Mouse (Mus musculus) lung, adult 2 months (tissue): ENCODE results near the gene Spon2. TPM values are rescaled to one million over a fixed set of nuclear protein-coding genes. Genes with fewer than 3 reads are reported as not detected.

Experiments
- DNase-seq: peaks from one replicate; pipeline ENCODE4 v3.0.0; 2022
- H3K4me1 ChIP-seq: fragments of 200-500 bp; 2 replicates; pipeline ENCODE4 v1.6.1; 2011; ENCODE audit warnings: low read length; ENCODE audit not compliant: control insufficient read depth, insufficient read depth
- H3K4me3 ChIP-seq: fragments of 200-500 bp; replicated peaks from 2 replicates; pipeline ENCODE3; 2011; ENCODE audit warnings: low read depth, mild to moderate bottlenecking, control low read depth, low read length; ENCODE audit errors: extremely low read depth
- CTCF ChIP-seq: fragments of 200-500 bp; IDR thresholded peaks from 2 replicates; pipeline ENCODE4 v1.5.1; 2011; ENCODE audit warnings: mild to moderate bottlenecking, low read length, control low read depth; ENCODE audit not compliant: insufficient read depth
- POLR2A ChIP-seq: fragments of 200-500 bp; IDR thresholded peaks from 2 replicates; pipeline ENCODE4 v1.6.1; 2011; ENCODE audit warnings: low read depth, mild to moderate bottlenecking, control low read depth, low read length, borderline replicate concordance; ENCODE audit errors: extremely low read depth
- WGBS: fragments of 180-500 bp; shearing (Covaris S2); methylation state at CpG from one replicate; pipeline ENCODE4 v1.1.7; 2018; 5-methylcytosine and 5-hydroxymethylcytosine counted together
- polyA plus RNA-seq: library from polyadenylated mRNA; depleted of rRNA; stranded (reverse); fragments of >200 nt; gene quantifications from 2 replicates; pipeline ENCODE4 v1.2.3, GENCODE M21; 2012

Spon2 gene
- polyA plus RNA-seq, 1 experiment = 47.8 TPM

DNA sequence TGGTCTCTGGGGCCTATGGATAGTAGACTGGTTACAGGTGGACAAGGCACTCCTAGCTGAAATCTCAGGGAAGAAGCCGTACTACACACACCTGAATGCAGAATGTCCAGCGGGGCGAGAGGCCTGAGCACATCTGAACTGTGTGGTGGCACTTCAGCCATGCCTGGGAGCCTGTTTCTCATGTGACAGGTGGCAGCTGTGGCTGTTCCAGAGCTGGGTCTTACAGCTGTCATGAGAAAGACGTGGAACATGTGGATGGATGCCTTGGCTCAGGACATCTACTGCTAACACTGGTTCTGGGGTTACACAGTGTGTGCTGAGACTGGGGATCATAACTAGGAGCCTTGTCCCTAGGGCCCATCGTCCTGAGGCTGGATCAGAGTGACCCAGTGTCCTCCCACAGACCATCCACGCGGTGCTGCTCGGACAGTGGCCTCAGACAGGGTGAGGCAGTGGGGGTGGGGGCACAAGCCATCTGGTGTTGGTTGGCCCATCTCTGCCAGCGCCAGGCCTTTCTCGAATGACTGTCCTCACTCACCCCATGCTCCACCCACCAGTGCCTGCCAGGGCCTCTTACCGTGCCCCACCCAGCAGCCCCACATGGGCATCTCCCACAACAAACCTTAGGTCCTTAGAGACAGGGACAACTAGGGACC is 19.5 kb upstream of the Spon2 start:
- Histone ChIP-seq H3K4me3 (no peak overlapping the region), H3K4me1 (no peaks in the 10 kb centered on the region; the same call in 1 of the 2 replicates)
- no peak for DNase-seq
- WGBS = 68% methylated on average over 11 of the region's 11 CpGs
- no peak for TF ChIP-seq POLR2A
- no peak for TF ChIP-seq CTCF

DNA sequence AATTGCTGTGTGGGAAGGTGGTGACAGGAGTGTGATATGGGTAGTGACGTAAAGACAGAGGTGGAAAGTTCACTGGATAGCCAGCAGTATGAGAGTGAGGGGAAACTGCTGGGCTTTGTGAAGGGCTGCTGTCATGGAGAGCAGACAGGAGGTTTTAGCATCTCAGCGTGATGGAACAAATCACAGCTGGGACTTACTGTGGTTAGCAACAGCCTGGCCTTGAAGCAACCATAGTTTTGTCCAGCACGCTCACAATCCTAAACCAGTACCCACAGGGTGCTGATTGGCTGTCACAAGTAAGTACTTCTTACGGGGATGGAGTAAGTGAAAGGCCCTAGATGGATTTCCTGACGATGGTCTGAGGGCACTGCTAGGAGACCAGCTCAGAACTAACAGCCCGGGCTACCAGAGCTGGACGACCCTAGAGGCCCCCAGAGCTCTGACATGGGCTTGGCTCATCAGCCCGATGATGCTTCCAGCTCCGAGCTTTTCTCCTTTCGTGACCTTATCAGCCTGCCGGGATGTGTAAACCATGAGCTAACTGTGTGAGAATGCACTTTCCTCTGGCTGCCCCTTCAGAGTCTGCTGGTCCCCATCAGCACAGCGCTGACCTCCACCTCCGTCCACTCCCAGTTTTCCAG is 16.3 kb upstream of the Spon2 start:
- DNase-seq = no peak
- no peak for TF ChIP-seq POLR2A
- TF ChIP-seq CTCF = no peak
- Histone ChIP-seq H3K4me1 (no peaks in the 10 kb centered on the region; the same call in 1 of the 2 replicates), H3K4me3 (no peak overlapping the region)
- WGBS = 26% methylated on average over 13 of the region's 13 CpGs

DNA sequence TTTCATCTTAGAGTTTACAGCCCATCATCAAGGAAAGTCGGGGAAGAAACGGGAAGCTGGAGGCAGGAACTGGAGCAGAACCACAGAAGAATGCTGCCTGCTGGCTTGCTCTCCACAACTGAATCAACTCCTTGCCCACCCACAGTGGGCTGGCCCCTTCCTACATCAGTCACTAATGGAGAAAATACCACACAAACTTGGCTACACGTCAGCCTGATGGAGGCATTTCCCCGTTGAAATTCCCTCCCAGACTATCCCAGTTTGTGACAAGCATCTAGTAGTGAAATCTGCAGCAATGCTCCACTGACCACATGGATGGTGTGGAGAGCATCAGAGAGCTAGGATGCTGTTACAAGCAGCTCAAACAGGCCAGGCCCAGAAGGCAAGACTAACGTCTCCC is 14.5 kb upstream of the Spon2 start:
- DNase-seq = no peak
- Histone ChIP-seq H3K4me1 (no peaks in the 10 kb centered on the region; the same call in 1 of the 2 replicates), H3K4me3 (no peak overlapping the region)
- TF ChIP-seq POLR2A = no peak
- TF ChIP-seq CTCF = no peak
- WGBS = 74% methylated on average over 5 of the region's 5 CpGs

DNA sequence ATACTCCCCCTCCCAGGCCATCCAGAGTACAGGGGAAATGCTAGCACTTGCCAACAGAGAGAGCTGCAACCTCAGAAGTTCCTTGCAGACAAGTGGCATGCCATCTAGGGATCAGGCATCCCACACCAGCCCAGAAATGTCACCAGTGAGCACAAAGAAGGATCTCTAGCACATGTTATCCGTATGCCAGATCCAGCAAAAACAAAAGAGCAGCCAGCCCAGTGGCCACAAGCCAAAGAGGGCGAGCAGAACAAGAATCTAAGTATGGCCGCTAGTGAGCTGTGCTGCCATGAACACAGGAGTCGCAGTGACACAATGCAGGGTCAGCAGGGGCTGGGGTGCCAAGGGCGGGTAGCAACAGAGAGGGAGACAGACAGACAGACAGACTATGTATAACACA is 12.0 kb upstream of the Spon2 start:
- no peak for TF ChIP-seq CTCF
- TF ChIP-seq POLR2A = no peak
- DNase-seq = no peak
- H3K4me1 ChIP-seq = no peaks in the 10 kb centered on the region; the same call in 1 of the 2 replicates
- no peak overlapping the region for H3K4me3 ChIP-seq
- 50% methylated on average over 5 of the region's 5 CpGs for WGBS

DNA sequence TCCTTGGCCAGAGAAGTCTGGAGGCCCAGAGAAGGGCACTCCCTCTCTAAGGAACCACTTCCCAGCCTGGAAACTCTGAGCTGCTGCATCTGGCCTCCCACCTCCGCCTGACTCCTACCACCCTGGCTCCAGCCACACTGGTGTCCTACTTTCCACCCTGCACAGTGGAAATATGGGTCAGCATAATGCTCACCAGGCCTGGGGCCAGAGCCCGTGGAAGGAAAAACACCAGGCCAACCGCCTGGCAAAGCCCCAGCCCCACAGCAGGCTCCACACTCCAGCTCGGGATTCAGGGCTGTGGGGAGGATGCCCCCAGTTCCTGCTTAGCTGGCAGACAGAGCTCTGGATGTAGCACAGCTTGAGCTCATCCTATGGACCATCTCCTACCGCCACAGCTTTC is 10.2 kb upstream of the Spon2 start:
- DNase-seq = no peak

DNA sequence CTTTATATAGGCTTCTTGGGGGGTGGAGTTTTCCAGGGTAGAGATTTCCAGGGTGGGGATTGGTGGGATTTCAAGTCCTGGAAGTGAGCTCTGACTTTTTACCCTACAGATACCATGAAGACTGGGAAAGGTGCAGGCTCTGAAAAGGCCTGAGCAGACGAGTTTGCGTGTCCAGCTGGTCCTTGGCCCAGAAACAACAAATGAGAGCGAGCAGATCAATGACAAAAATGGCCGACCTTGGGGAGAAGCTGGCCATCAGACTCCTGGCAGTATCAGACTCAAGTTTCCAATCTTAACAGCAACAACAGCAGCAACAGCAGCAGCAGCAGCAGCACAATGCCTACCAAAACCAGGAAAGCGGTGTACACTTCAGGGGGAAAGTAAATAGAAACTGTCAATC is 7.4 kb upstream of the Spon2 start:
- Histone ChIP-seq H3K4me3 (no peak overlapping the region), H3K4me1 (peaks cover 8% of the 10 kb centered on the region)
- DNase-seq = no peak
- TF ChIP-seq POLR2A (no peak), CTCF (no peak)
- WGBS = 77% methylated on average over 5 of the region's 5 CpGs

More for the DNA sequence above, 10.2 kb upstream of the Spon2 start:
- WGBS = 40% methylated on average over 5 of the region's 5 CpGs
- TF ChIP-seq CTCF (no peak), POLR2A (no peak)
- Histone ChIP-seq H3K4me1 (no peaks in the 10 kb centered on the region; the same call in 1 of the 2 replicates), H3K4me3 (no peak overlapping the region)

DNA sequence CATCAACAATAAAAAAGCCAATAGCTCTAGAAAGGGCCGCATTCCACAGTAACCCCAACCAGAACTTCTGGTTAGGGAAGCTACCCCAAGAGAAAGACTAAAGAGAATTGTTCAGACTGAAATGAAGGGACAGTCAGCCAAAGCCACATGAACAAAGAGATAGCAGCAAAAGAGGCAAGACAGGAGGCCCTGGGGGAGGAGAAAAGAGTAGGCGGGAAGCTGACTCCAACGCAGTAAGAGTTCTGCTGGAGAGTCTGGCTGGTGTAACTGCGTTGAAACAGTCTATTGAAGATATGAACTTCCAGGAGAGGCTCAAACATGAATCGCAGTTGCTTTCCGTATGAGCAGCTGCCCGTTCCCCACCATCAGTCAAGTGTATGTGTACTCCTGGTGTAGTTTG is 6.2 kb upstream of the Spon2 start:
- no peak for DNase-seq
- Histone ChIP-seq H3K4me3 (no peak overlapping the region), H3K4me1 (peaks cover 8% of the 10 kb centered on the region)
- WGBS = 72% methylated on average over 7 of the region's 7 CpGs
- TF ChIP-seq CTCF (no peak), POLR2A (no peak)

DNA sequence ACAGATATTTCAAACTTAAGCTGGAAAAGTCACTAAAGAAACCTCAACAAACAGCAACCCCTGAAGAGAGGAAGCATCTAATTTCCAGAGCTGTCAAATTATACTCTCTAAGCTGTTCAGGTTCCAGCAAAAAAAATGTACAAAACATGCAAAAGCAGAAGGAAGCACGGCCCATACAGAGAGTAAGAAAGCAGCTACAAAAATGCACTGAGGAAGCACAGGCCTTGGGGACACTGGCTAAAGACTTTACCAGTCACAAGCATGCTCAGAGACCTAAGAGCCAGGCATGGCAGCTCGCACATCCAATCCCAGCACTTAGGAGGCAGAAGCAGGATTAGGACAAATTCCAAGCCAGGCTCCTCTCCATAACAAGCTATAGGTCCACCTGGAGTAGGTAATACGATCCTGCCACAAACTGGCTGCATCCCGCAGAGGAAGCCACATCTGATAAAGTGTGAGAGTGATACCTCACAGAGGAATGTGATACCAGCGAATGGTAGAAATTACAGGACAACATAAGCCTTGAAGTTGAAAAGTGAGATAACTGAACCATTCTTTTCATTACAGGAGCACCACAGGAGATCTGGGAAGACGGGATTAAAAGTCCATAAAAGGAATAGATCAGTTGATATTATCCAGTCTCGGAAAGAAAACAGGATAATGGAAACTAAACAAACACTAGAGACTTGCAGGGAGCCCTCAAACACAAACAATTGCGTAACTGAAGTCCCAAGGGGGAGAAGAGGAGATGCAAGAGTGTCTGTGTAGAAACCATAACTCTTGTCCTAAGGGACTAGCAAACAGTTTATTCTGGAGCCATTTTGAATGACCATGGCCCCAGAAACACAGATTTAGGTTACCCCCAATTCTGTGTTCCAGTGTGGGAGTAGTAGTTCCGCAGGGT is 4.8 kb upstream of the Spon2 start:
- TF ChIP-seq CTCF (no peak), POLR2A (no peak)
- no peak overlapping the region for H3K4me3 ChIP-seq
- no peak for DNase-seq
- 40% methylated on average over 9 of the region's 9 CpGs for WGBS
- H3K4me1 ChIP-seq = peaks cover 11% of the 10 kb centered on the region

DNA sequence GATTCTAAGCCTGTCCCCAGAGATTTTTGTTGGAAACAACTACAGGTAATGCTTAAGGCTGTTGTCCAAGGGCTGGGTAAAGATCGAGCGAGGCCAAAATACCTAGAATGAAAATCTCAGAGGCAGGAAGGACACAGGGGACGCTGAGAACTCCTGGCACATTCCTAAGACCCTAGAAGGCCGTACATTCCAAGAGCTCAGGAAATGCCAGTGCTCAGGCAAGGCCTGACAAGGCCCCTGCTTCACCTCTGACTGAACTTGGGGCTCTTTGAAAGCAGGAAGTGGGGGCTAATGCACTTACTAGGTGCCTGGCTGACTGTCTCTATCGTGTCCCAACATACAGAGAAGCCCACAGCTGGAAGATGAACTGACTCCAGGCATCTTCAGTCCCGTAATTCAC is 4.1 kb upstream of the Spon2 start:
- TF ChIP-seq POLR2A (no peak), CTCF (no peak)
- 28% methylated on average over 6 of the region's 6 CpGs for WGBS
- Histone ChIP-seq H3K4me3 (no peak overlapping the region), H3K4me1 (peaks cover 11% of the 10 kb centered on the region)
- no peak for DNase-seq
